ENCODE assay signal across 16 mouse cellular contexts in genomic region chr5:118647384-118647783, GRCm38 (mm10).
DNase-seq lines count a peak whose midpoint lies in the region; ATAC-seq and TF ChIP-seq lines count a peak whose summit lies in the region.
"Had no signal": no experiment of that assay in that cellular context is flagged by ENCODE, and none has a peak within 500 bp of the region (broad histone marks: within the 10 kb centered on the region; RNA-seq: fewer than 3 reads in every experiment).

No protein-coding gene starts in this region.

- no peaks in the 10 kb centered on the region for H3K9me3 ChIP-seq in liver, embryonic 12.5 days (replicated peaks)
- no peaks in the 10 kb centered on the region for H3K9me3 ChIP-seq in liver, embryonic 11.5 days (ENCODE audit: control insufficient read depth, low read length)
- H3K9me3 ChIP-seq in G1E (replicated peaks) = no peaks in the 10 kb centered on the region
- no peaks in the 10 kb centered on the region for H3K9me3 ChIP-seq in intestine, postnatal 0 days (ENCODE audit: control insufficient read depth)
- H3K9me3 ChIP-seq: embryonic facial prominence, embryonic 13.5 days; heart, embryonic 13.5 days had no signal

- no peak overlapping the region for H3K4me3 ChIP-seq in liver, embryonic 12.5 days
- H3K4me3 ChIP-seq in liver, embryonic 11.5 days (ENCODE audit: low read depth, low read length) = no peak overlapping the region
- no peak overlapping the region for H3K4me3 ChIP-seq in G1E (ENCODE audit: low read depth, low read length)
- H3K4me3 ChIP-seq in intestine, postnatal 0 days (ENCODE audit: low read depth, low read length) = no peak overlapping the region
- no peak overlapping the region for H3K4me3 ChIP-seq in gastrocnemius, adult 2 months
- H3K4me3 ChIP-seq: embryonic facial prominence, embryonic 13.5 days; heart, embryonic 13.5 days had no signal

- DNase-seq in liver, embryonic 11.5 days (ENCODE audit: low spot score) = no peak
- DNase-seq in G1E (ENCODE audit: low spot score) = no peak
- peak; percentile 63 to 69 for DNase-seq in spleen, postnatal 36 days (ENCODE audit: low spot score in 2 of 2)
- no peak for DNase-seq in heart, postnatal 10 days
- DNase-seq in gastrocnemius, adult 2 months = no peak
- DNase-seq in retina, embryonic 14.5 days (ENCODE audit: low spot score) = no peak
- DNase-seq: adrenal gland, postnatal 36 days; cerebellum, adult 11 months; cerebellum, postnatal 36 days; kidney, postnatal 36 days; midbrain, embryonic 14.5 days had no signal

- peaks cover 77% of the 10 kb centered on the region for H3K4me1 ChIP-seq in liver, embryonic 12.5 days
- H3K4me1 ChIP-seq in liver, embryonic 11.5 days (replicated peaks; ENCODE audit: control insufficient read depth, insufficient read depth, low read length) = peaks cover 62% of the 10 kb centered on the region
- H3K4me1 ChIP-seq in G1E (ENCODE audit: insufficient read depth, low read depth, low read length) = peaks cover 64% of the 10 kb centered on the region
- peaks cover 18% of the 10 kb centered on the region for H3K4me1 ChIP-seq in intestine, postnatal 0 days (replicated peaks; ENCODE audit: control insufficient read depth, insufficient read depth, low read length)

- H3K36me3 ChIP-seq in liver, embryonic 12.5 days = no peaks in the 10 kb centered on the region
- no peaks in the 10 kb centered on the region for H3K36me3 ChIP-seq in liver, embryonic 11.5 days (ENCODE audit: control insufficient read depth, insufficient read depth, low read length)
- peaks cover 31% of the 10 kb centered on the region for H3K36me3 ChIP-seq in G1E (replicated peaks)
- H3K36me3 ChIP-seq in intestine, postnatal 0 days (ENCODE audit: control insufficient read depth, insufficient read depth) = no peaks in the 10 kb centered on the region
- H3K36me3 ChIP-seq: embryonic facial prominence, embryonic 13.5 days; heart, embryonic 13.5 days had no signal

- intact Hi-C loops in heart, postnatal 10 days (cut with DNase I) = no loop called here
- intact Hi-C loops in gastrocnemius, adult 2 months (cut with DNase I) = loop anchor here (5.0 kb wide), 1 partner anchor 40 kb away; no protein-coding TSS in a partner anchor

- no peak overlapping the region for H3K9ac ChIP-seq in liver, embryonic 12.5 days
- no peak overlapping the region for H3K9ac ChIP-seq in liver, embryonic 11.5 days (ENCODE audit: low read depth, low read length)
- H3K9ac ChIP-seq in intestine, postnatal 0 days (ENCODE audit: low read depth, low read length) = no peak overlapping the region
- H3K9ac ChIP-seq: embryonic facial prominence, embryonic 13.5 days; heart, embryonic 13.5 days had no signal

- H3K27ac ChIP-seq in liver, embryonic 12.5 days = 0 out of 2 replicates have a peak overlapping the region, but pooled peaks have one; percentile 7
- H3K27ac ChIP-seq in liver, embryonic 11.5 days (ENCODE audit: low read depth, low read length) = no peak overlapping the region
- H3K27ac ChIP-seq in intestine, postnatal 0 days (ENCODE audit: low read depth, low read length) = no peak overlapping the region
- H3K27ac ChIP-seq in gastrocnemius, adult 2 months = no peak overlapping the region
- H3K27ac ChIP-seq: embryonic facial prominence, embryonic 13.5 days; heart, embryonic 13.5 days had no signal

- ATAC-seq in liver, embryonic 12.5 days = no peak
- no peak for ATAC-seq in liver, embryonic 11.5 days (replicated peaks; ENCODE audit: low FRiP score)
- peak; percentile 42; the same call in 1 of the 2 replicates for ATAC-seq in G1E (ENCODE audit: extremely low read depth, insufficient number of reproducible peaks, low FRiP score, poor library complexity, severe bottlenecking)
- ATAC-seq in intestine, postnatal 0 days = peak; percentile 75
- ATAC-seq: activated CD4-positive, CD25-positive, alpha-beta regulatory T cell, adult 4 months had no signal

- H3K4me2 ChIP-seq in liver, embryonic 12.5 days = no peak overlapping the region
- H3K4me2 ChIP-seq in liver, embryonic 11.5 days = no peak overlapping the region
- H3K4me2 ChIP-seq in intestine, postnatal 0 days (replicated peaks; ENCODE audit: low read depth) = no peak overlapping the region
- H3K4me2 ChIP-seq: embryonic facial prominence, embryonic 13.5 days; heart, embryonic 13.5 days had no signal

- H3K27me3 ChIP-seq in liver, embryonic 12.5 days (replicated peaks) = no peaks in the 10 kb centered on the region
- H3K27me3 ChIP-seq in liver, embryonic 11.5 days (replicated peaks; ENCODE audit: control insufficient read depth, insufficient read depth, low read length) = no peaks in the 10 kb centered on the region
- no peaks in the 10 kb centered on the region for H3K27me3 ChIP-seq in G1E (ENCODE audit: insufficient read depth, low read length)
- H3K27me3 ChIP-seq in intestine, postnatal 0 days (replicated peaks; ENCODE audit: control insufficient read depth, insufficient read depth, low read length) = no peaks in the 10 kb centered on the region
- H3K27me3 ChIP-seq: embryonic facial prominence, embryonic 13.5 days; heart, embryonic 13.5 days had no signal

- TF ChIP-seq CTCF in G1E (IDR thresholded peaks at IDR 0.05; ENCODE audit: low read depth, low read length) = no peak
- no peak for TF ChIP-seq CTCF in intestine, postnatal 0 days (IDR thresholded peaks at IDR 0.05; ENCODE audit: low read depth)
- no peak for TF ChIP-seq CTCF in gastrocnemius, adult 2 months (IDR thresholded peaks at IDR 0.05)

- WGBS in liver, embryonic 12.5 days (ENCODE audit: insufficient replicate concordance) = 34% methylated on average over 6 of the region's 6 CpGs
- WGBS in liver, embryonic 11.5 days = 58% methylated on average over 6 of the region's 6 CpGs
- 30% methylated on average over 6 of the region's 6 CpGs for WGBS in intestine, postnatal 0 days

Comparison
In these comparisons a context has a peak if more than half of its experiments do, and no peak if none do; other contexts are left out.
1. ATAC-seq: peak in G1E (single experiment) and intestine, postnatal 0 days (single experiment); none in liver, embryonic 12.5 days (single experiment) and liver, embryonic 11.5 days (single experiment).
2. DNase-seq: peak in spleen, postnatal 36 days (2 of 2); none in liver, embryonic 11.5 days (single experiment), G1E (single experiment), heart, postnatal 10 days (0 of 2), gastrocnemius, adult 2 months (single experiment) and retina, embryonic 14.5 days (single experiment).